Mouse (Mus musculus): ENCODE measurements around the gene Sirt3.
A peak's percentile ranks its signal among the peaks of the same experiment; 100 is the strongest.
"Not testable (repeated sequence)": the region's sequence is repeated elsewhere in the genome, so short reads cannot be mapped to it uniquely, and the experiment has no call there.

Gene Sirt3

GRCm38 (mm10) chr7:140897863-140898262, 15.8 kb upstream of the Sirt3 start:
- no peak for DNase-seq (ENCODE audit: low spot score)

DNA sequence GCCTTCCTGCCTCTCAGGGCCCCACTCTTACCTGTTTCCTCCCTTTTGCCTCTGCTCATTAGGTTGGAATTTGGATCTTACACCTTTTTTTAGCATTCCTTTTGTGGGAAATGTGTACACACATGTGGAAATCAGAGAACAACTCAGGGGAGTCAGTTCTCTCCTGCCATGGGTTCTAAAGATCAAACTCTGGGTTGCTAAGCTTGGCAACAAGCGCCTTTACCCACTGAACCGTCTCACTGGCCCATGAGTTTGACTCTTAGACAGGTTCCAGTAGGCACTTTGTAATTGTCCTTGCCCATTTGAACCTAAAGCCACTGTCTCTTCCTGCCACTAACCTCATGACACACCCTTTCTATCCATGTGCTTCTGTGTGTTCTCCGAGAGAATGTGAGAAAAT, 12.5 kb upstream of the Sirt3 start:
- no peak for DNase-seq (ENCODE audit: low spot score)

DNA sequence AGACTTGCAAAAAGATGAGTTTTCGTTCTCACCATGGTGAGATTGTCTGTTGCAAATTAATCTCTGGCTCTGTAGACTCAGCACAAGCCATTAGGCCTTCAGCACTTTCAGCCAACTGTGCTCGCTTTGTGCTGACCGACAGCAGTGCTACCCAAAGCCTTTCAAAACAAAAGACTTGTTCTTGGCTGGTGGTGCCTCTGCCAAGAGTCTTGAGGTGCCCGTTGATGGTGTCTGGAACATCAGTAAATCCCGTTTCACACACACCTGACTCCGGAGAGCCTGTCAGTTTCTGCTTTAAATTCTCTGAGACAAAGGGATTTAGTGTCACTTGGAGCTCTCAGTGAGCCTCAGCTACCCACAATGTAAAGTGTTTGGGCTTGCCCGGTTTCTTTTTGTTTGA, 11.9 kb upstream of the Sirt3 start:
- no peak for DNase-seq (ENCODE audit: low spot score)

- DNase-seq (ENCODE audit: low spot score), result not testable (repeated sequence)
Measured at GRCm38 (mm10) chr7:140890636-140891035, 8.5 kb upstream of the Sirt3 start.

DNA sequence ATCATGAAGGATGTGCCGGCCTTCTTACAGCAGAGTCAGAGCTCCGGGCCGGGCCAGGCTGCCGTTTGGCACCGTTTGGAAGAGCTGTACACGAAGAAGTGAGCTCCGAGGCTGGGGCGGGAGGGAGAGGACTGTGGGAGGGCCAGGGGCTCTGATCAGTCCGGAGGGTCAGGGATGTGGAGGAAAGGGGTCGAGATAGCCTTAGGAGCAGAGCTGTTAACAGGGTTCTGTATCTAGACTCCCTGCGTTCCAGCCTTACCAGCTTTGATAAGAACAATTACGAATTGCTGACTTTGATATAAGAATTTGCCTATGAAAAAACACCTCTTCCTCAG, 327 bp upstream of the Sirt3 start:
- DNase-seq (ENCODE audit: low spot score), result no peak

DNA sequence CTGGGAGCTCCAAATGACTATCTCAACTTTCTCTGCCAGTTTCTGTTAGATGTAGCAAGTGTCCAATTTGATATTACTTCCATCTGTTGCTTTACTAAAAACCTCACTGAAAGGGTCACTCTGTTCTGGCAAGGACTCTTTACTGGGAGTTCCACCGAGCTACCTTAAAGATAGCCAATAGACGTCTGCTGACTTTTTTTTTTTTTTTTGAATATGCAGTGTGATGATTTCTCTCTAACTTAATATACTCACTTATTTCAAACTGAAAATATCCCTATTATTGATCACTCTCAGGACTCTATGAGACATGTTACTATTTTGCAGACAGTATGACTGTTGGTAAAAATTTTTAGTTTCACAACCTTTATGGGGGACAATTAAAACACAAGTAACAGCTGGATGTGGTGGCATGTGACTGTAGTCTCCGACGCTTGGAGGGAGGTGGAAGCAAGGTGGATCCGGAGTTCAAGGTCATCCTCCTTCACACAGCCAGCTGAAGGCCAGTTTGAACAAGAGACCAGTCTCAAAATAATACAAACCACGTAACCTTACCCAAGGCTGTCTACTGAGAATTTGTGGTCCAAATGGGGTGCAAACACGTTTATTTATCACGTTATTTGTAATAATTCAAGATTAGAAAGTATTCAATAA, 1.1 kb downstream of the Sirt3 start:
- no peak for DNase-seq (ENCODE audit: low spot score)

- no peak for DNase-seq (ENCODE audit: low spot score)
Measured at GRCm38 (mm10) chr7:140880419-140880818, 1.7 kb downstream of the Sirt3 start.

DNA sequence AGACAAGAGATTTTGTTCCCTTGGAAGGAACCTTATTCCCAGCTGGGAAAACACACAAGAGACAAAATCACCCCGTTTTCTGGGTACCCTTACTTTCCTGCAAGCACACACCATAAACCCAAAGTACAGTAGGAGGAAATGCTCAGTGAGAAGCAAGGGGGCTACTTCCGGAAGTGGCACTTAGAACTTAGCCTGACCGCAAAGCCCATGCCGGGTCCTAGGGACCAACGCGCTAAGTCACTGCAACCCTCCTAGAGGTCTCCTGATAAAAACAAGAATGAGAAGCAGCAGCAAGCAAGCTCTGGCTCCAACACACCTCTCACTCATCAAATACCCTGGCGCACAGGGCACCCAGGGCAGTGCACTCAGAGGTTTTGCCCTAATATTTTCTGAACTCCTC, 2.8 kb downstream of the Sirt3 start:
- no peak for DNase-seq (ENCODE audit: low spot score)

GRCm38 (mm10) chr7:140877364-140877763, 4.7 kb downstream of the Sirt3 start:
- DNase-seq (ENCODE audit: low spot score), result no peak

DNA sequence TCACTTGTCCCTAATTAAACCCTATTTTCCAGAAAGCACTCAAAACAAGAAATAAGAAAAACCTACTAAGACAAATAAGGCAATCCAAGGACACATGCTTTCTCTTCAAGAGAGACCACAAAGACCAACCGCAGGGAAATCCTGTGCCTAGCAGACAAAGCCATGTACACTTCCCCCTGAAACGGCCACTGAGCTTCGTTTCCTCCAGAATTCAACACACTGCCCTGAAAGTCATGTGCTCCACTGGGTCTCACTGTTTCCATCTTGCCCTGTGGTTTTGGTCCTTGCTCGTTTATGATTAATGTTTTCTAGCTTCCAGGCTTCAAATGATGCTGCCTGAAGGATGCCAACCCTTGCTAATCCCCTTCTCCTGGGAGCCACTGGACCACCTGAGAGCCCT, 7.9 kb downstream of the Sirt3 start:
- DNase-seq (ENCODE audit: low spot score), result no peak

- no peak for DNase-seq (ENCODE audit: low spot score)
Measured at GRCm38 (mm10) chr7:140864761-140865160, 17.3 kb downstream of the Sirt3 start.

- DNase-seq (ENCODE audit: low spot score), result no peak
Measured at GRCm38 (mm10) chr7:140860728-140861127, 21.4 kb downstream of the Sirt3 start.

DNA sequence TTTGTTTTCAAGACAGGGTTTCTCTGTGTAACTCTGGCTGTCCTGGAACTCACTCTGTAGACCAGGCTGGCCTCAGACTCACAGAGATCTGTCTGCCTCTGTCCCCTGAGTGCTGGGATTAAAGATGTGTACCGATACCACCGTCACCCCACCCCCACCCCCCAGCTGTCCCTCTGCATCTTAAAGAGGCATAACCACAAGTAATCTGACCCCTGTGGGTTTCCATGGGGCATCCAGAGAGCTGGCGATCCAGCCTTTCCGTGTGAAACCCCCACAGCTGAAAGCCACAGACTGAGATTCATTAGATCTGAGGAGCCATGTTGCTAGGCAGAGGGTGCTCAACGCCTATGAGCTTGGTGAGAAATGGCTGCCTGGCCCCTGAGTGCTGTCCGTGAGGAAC, 22.1 kb downstream of the Sirt3 start:
- no peak for DNase-seq (ENCODE audit: low spot score)

DNA sequence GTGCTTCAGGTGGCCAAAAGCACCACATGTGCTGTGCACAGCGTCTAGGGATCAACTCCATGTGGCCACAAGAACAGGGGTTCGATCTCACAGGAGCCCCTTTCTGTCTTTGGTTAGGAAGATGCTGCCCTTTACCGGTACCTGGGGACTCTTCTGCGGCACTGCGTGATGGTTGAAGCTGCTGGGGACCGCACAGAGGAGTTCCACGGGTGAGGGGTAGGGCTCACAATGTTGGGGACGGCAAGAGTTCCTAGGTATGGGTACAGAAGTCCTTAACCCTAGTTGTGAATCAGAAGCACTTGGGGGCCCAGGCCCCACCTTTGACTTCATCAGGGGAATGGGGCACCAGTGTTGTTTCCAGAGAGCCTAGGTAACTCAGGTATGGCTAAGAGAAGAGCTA, 23.4 kb downstream of the Sirt3 start:
- no peak for DNase-seq (ENCODE audit: low spot score)

GRCm38 (mm10) chr7:140857550-140858505, 24.3 kb downstream of the Sirt3 start, which contains the start of gene Bet1l:
Gene Bet1l (minus strand): TSS chr7:140857577.
- DNase-seq (ENCODE audit: low spot score), result no peak

- peak; percentile 82 for DNase-seq (ENCODE audit: low spot score)
Measured at GRCm38 (mm10) chr7:140856785-140857549, 25.1 kb downstream of the Sirt3 start, which contains the start of gene Ric8a. Gene Ric8a (plus strand): TSS chr7:140856957.

DNA sequence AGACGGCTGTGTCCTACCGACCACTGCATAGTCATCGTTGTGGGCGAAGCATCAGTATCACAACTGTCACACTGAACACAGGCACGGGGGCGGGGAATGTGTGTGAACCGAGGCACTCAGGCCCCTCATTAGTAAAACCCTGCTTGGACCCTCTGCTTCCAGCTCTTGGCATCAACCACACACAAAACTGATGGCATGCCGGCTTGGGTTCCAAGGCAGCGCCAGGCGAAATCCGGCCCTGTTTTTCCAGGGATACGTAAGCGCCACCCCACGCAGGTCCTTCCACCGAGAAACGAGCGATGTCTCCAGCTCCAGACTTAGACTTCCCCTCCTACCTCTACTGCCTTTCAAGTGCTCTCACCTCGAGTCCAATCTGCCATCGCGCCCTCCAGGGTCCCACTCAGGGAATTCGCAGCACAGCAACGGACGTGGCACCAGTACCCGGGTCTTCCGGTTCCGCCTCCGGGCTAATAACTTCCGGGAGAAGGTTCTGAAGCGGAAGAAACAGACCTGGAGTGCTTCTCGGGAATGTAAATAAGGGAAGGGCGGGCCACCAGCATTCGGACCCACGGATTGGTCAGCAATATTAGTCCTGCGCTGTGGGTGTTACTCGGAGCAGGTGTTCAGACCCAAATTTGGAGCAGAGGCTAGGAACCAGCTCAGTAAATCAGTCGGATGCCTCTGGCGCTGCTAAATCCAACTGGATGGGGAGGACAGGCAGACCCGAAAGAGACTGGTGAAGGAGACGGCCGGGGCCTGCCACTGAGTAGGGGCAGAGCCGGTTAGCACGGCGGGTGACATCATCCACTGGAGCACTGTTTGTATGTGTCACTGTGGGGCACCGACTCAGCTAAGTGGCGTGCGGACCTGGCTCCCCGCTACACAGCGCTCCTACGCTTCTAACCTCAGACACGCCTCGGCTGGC, 26.0 kb downstream of the Sirt3 start, which contains the start of gene Gm45785:
TSS of gene Gm45785 (minus strand) at position 472 of the 925 bp plus-strand sequence.
- DNase-seq (ENCODE audit: low spot score), result peak; percentile 49

DNA sequence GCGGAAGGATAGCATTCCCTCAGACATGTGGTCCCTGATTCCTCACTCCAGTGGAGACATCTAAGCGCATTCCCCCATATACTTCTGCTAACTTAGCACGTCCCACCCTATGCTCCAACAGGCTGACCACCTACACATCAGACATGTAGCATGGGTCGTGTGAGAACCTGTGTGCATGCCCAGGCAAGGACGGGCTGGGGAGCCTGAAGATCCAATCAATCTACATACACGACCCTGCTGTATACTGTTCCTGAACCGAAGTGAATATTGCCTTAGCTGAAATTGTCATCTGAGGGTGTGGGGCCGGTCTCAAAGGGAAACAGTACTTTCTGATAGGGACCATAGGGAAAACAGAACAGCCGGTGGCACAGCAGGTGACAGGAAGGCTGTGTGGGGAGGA, 26.9 kb downstream of the Sirt3 start:
- DNase-seq (ENCODE audit: low spot score), result no peak

GRCm38 (mm10) chr7:140854483-140854882, 27.6 kb downstream of the Sirt3 start:
- DNase-seq (ENCODE audit: low spot score), result no peak

GRCm38 (mm10) chr7:140853386-140853785, 28.7 kb downstream of the Sirt3 start:
- no peak for DNase-seq (ENCODE audit: low spot score)

DNA sequence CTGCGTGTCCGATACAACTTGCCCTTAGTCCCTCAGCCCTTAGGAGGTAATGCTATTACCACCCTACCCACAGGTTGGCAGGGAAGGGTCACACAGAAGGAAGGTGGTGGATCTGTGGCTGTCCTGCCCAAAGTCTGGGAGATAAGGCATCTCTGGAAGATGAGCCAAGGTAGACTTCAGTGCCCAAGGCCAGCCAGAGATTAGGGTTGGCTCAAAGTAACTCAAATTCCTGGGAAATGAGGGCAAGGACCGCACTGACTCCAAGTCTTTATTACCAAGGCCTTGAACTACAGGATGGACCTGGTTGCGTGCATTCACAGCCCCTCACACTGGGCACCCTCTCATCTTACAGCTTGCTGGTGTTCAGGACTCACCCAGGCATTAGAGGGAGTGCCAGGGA, 30.2 kb downstream of the Sirt3 start:
- no peak for DNase-seq (ENCODE audit: low spot score)
